Mouse (Mus musculus): Measurements from ENCODE around the gene Sec24d. TPM values are rescaled to one million over a fixed set of nuclear protein-coding genes. Genes with fewer than 3 reads are reported as not detected.
"Not testable (repeated sequence)": the region's sequence is repeated elsewhere in the genome, so short reads cannot be mapped to it uniquely, and the experiment has no call there.

Sec24d gene
- total RNA-seq, 2 experiments from 2014 or later = 22.0 to 24.2 TPM

DNA sequence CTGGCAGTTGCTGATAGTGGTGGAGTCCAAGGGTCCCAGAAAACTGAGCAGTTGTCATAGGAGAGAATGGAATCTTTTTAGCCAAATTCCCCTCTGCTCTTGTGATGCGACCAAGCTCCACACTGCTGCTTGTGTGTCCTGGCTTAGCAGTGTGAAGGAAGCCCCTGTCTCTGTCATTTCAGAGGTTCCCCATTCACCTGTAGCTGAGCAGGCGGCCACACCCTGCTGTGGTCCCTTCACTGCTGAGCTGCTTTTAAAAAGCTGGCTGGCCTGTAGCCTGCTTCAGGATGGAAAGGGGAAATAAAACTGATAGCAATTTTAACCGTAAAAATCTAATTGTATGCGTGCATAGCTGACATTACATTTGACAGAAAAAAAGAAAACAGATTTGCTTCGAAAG, 69.7 kb downstream of the Sec24d start:
- no peak for DNase-seq (ENCODE audit: low spot score in 2 of 2)

DNA sequence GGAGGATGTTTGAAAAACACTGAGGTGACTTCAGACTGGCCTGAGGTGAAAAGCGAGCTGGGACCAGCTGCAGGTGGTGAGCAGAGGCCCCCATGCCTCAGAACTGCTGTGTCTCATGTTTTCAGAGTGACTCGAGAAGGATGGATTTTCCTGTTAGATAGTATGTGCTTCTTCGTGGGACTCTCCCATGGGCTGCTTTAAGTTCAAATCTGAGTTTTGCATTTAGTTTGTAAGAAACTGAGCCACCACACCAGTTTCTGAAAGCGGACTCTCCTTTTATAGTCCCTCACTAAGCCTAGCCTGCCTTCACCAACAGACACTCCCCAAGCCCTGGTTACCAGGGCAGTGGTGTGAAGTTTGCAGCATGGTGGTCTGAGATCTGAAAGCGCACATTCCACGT, 70.6 kb downstream of the Sec24d start:
- DNase-seq (ENCODE audit: low spot score in 2 of 2) = no peak

DNA sequence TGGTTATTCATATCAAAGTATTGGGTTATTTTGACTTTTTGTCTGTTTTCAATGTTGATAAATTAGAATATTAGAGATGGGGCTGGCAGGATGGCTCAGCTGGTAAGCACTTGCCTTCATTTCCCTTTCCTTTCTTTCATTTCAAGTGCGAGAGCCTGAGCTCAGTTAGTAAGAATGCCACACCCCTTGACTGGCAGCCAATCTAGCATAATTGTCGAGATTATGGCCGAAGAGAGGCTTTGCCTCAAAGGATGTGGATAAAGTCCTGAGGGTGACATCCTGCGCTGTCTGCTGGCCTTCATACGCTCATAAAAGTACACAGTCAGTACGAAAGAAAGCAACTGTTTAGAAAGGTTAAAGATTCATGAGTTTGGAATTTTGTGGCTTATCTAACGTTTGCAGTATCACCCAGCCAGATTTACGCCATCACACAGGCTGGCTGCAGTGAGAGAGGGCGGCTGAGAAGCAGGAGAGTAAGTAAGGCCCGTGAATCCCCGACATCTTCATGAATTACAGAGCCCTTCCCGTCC, 71.5 kb downstream of the Sec24d start:
- no peak for DNase-seq (ENCODE audit: low spot score in 2 of 2)

GRCm38 (mm10) chr3:123341049-123341448, 73.8 kb downstream of the Sec24d start:
- DNase-seq (ENCODE audit: low spot score in 2 of 2) = no peak

DNA sequence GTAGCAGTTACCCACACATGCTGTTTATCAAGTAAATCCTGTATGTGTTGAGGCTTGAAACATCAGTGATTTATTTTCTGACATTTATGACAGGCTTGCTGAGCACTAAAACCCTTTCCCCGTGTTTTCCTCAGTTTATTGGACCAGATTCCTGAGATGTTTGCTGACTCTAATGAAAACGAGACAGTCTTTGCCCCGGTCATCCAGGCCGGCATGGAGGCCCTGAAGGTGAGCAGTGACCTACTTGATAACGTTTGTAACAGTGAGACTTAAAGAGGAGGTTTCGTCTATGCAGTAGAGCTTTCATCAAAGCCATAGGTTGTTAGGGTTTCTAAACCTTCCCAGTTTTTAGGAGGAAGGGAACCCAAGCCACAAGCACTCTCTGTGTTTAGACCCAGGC, 76.4 kb downstream of the Sec24d start:
- DNase-seq (ENCODE audit: low spot score in 2 of 2) = no peak

DNA sequence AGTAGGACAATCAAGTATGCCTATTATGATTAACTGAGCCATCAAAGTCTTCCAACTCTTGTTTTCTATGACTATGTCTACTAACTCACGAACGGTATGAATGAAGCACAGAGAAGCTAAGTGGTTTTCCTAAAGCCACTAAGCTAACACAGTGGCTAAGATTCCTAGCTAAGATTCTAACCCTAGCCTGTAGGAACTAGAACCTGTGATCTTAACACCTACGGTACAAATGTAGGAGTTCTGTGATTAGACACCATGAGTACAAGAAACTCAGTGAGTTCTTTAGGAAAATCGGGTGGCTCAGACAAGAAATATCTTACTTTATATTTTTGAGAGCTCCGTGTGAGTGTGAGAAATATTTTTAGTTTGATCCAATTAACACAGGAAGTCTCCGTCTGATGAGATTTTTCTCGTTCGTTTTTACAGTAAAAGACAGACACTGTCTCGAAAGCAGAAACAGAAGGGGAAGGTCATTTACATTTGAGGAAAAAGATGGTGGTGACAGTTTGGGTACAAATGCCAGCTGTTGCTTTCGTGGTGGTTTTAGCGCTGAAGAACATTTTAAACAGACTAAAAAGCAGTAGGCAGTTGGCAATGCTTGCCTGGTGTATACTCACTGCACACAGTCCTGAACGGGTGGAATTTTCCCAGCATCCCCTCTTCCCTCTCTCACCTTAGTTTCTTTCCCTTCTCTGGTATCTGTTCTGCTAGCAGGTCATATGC, 81.0 kb downstream of the Sec24d start:
- peak; percentile 26 to 75 for DNase-seq (ENCODE audit: low spot score in 2 of 2)

GRCm38 (mm10) chr3:123350602-123351001, 83.3 kb downstream of the Sec24d start:
- DNase-seq (ENCODE audit: low spot score in 2 of 2) = no peak

DNA sequence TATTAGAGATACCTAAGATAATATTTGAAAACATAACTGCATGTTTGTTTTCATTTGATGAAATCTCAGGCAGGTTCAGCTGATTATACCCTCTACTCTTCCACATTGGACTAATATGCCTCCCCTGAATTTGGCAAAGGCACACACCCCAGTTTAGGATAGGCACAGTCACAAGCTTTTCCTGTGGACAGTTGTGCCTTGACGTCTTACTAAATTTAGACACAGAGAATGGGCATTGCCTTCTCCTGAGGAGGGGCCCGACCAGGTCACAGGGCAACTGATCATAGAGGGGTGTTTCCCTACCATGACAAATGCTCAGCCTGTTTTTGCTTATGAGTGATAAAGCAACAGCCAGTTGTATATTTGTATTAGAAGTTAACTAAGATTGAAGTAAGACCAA, 84.3 kb downstream of the Sec24d start:
- no peak for DNase-seq (ENCODE audit: low spot score in 2 of 2)

DNA sequence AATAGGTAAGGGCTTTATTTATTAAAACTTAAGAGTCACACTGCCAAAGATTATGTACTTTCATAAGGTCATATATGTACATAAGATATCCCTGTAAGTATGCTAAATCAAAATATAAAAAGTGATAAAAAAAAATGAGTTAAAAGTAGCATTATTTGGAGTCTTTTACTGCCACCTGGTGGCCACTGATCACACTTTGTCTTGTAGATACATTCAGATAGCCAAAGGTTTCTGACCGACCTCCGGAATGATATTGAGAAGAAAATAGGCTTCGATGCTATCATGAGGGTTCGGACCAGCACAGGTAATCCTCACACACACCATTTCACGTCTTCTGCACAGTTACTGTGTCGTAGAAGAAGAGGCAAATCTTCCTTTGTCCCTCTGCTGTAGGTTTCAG, 85.9 kb downstream of the Sec24d start:
- peak in 1 of 2 experiments; percentile 69 for DNase-seq (ENCODE audit: low spot score in 2 of 2)

GRCm38 (mm10) chr3:123353661-123354060, 86.4 kb downstream of the Sec24d start:
- DNase-seq (ENCODE audit: low spot score in 2 of 2) = no peak

GRCm38 (mm10) chr3:123354388-123354787, 87.1 kb downstream of the Sec24d start:
- no peak for DNase-seq (ENCODE audit: low spot score in 2 of 2)

- no peak for DNase-seq (ENCODE audit: low spot score in 2 of 2)
Observed at GRCm38 (mm10) chr3:123356377-123356991, 89.2 kb downstream of the Sec24d start.

- DNase-seq (ENCODE audit: low spot score in 2 of 2) = not testable (repeated sequence)
Observed at GRCm38 (mm10) chr3:123366820-123367219, 99.6 kb downstream of the Sec24d start.

DNA sequence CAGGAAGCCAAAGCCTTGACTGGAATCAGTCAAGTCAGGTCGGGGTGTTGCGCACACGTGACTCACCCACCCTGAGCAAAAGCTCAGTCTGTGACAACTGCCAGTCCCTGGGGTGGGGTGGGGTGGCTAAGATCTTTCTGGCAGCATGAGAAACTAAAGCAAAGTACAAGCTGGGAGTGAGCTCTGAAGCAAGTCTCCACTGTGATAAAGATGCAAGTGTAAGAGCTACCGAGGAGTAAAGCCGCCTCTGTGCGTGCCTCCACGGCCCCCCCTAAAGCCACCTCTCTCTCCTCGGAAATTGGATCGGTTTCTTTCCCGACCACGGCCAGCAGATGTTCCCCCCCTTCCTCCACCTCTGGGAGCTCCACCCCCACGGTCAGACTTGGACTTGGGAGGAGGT, 101.9 kb downstream of the Sec24d start:
- no peak for DNase-seq (ENCODE audit: low spot score in 2 of 2)

DNA sequence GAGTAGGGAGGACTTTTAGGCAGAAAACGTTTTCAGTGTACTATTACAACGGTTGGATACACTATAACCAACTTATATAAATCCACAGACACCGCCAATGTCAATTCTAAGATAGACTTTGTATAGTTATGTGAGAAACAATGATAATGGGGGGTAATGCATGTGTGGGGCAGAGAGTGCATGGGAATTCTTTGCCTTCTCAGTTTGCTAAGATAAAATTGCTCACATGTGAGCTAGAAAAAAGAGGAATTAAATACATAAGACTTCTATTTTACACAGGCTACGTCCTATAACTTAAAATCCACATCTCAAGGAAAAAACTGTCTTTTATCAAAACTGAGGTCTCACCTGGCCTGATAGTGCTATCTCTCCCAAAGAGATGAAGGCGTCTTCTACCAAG, 103.7 kb downstream of the Sec24d start:
- DNase-seq (ENCODE audit: low spot score in 2 of 2) = no peak

- peak; percentile 50 to 85 for DNase-seq (ENCODE audit: low spot score in 2 of 2)
Observed at GRCm38 (mm10) chr3:123371766-123372535, 104.7 kb downstream of the Sec24d start.

- no peak for DNase-seq (ENCODE audit: low spot score in 2 of 2)
Observed at GRCm38 (mm10) chr3:123376562-123376961, 109.3 kb downstream of the Sec24d start.

DNA sequence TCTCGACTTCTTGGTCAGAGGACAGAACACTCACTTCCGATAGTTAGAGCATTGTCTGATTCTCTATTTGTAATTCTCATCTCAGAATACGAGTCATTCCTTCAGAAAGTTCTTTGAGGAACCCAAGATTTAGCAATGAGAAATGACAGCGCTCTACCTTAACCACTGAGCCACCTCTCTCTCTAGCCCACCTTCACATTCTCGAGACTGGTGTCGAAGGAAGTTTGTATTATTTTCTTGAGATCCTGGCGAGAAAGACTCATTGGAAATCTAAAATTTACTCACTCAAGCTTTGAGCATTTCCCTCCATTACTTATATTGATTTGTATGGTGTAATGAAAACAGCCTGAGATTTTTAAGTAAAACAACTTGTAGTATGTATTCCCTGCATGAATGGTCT, 117.2 kb downstream of the Sec24d start:
- no peak for DNase-seq (ENCODE audit: low spot score in 2 of 2)

GRCm38 (mm10) chr3:123385118-123385485, 117.8 kb downstream of the Sec24d start:
- DNase-seq (ENCODE audit: low spot score in 2 of 2) = no peak

- peak; percentile 94 to 98 for DNase-seq (ENCODE audit: low spot score in 2 of 2)
Observed at GRCm38 (mm10) chr3:123385486-123386156, 118.4 kb downstream of the Sec24d start, which contains the start of gene Mettl14. Gene Mettl14, minus strand, starts transcription at chr3:123386108.

DNA sequence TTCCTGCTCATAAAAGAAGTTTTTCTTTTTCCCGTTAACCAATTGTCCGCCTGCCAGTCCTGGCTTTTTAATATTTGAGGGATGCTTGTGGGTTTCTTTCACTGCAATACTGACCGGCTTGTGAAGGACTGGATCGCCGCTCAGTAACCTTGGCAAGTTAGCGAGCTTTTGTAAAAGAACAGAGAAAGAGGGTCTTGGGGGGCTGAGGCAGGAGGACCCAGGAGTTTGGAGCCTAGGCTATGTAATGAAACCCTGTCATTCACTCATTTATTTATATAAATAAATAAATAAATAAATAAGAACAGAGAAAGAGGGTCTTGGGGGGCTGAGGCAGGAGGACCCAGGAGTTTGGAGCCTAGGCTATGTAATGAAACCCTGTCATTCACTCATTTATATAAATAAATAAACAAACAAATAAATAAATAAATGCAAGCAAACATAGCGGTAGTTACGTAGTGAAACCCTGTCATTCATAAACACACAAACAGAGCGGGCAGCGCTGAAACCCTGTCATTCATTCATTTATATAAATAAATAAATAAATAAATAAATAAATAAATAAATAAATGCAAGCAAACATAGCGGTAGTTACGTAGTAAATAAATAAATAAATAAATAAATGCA, 119.0 kb downstream of the Sec24d start:
- DNase-seq (ENCODE audit: low spot score in 2 of 2) = not testable (repeated sequence)
